Mouse (Mus musculus) small intestine, adult 2 months (tissue): ENCODE results near the gene Meis1.

Experiments used
- CTCF ChIP-seq: fragments of 200-500 bp; IDR thresholded peaks from 2 replicates; pipeline ENCODE4 v1.5.1; 2012; ENCODE audit warnings: low read depth, mild to moderate bottlenecking, control low read depth, inconsistent platforms, low read length, moderate library complexity, mixed read lengths; ENCODE audit not compliant: insufficient replicate concordance, insufficient read length; ENCODE audit errors: extremely low read depth
- POLR2A ChIP-seq: fragments of 200-500 bp; IDR thresholded peaks from 2 replicates; pipeline ENCODE4 v1.6.1; 2012; ENCODE audit warnings: low read depth, mild to moderate bottlenecking, control low read depth, inconsistent platforms, low read length, moderate library complexity

- TF ChIP-seq CTCF (no peak), POLR2A (no peak)
Measured at GRCm38 (mm10) chr11:19015381-19015730, 3.4 kb downstream of the Meis1 start.
